Mouse (Mus musculus): ENCODE results near the gene Kiss1. TPM values are rescaled to one million over a fixed set of nuclear protein-coding genes. Genes with fewer than 3 reads are reported as not detected.

The Kiss1 gene
- not detected in 2 replicates for total RNA-seq (2017)

- ATAC-seq (replicated peaks; ENCODE audit: low read depth, poor library complexity, severe bottlenecking), result no peak
These were observed at the start of gene Kiss1 for GRCm38 (mm10) chr1:133321267-133321925. Gene Kiss1 (plus strand): TSS chr1:133321875.

- ATAC-seq (replicated peaks; ENCODE audit: low read depth, poor library complexity, severe bottlenecking), result no peak
These were observed 47.5 kb upstream of the Kiss1 start for GRCm38 (mm10) chr1:133274163-133274562.

- ATAC-seq (replicated peaks; ENCODE audit: low read depth, poor library complexity, severe bottlenecking), result 0 out of 2 replicates have a peak, but pooled peaks have one; percentile 42
These were observed 44.7 kb upstream of the Kiss1 start for GRCm38 (mm10) chr1:133276983-133277382.

GRCm38 (mm10) chr1:133278539-133278938 lies 43.1 kb upstream of the Kiss1 start:
- ATAC-seq (replicated peaks; ENCODE audit: low read depth, poor library complexity, severe bottlenecking), result no peak

GRCm38 (mm10) chr1:133278946-133279631 lies 42.6 kb upstream of the Kiss1 start:
- no peak for ATAC-seq (replicated peaks; ENCODE audit: low read depth, poor library complexity, severe bottlenecking)

GRCm38 (mm10) chr1:133279632-133280093 lies 42.0 kb upstream of the Kiss1 start:
- no peak for ATAC-seq (replicated peaks; ENCODE audit: low read depth, poor library complexity, severe bottlenecking)

GRCm38 (mm10) chr1:133280537-133280936 lies 41.1 kb upstream of the Kiss1 start:
- no peak for ATAC-seq (replicated peaks; ENCODE audit: low read depth, poor library complexity, severe bottlenecking)

GRCm38 (mm10) chr1:133285907-133286306 lies 35.8 kb upstream of the Kiss1 start:
- no peak for ATAC-seq (replicated peaks; ENCODE audit: low read depth, poor library complexity, severe bottlenecking)

GRCm38 (mm10) chr1:133287051-133287450 lies 34.6 kb upstream of the Kiss1 start:
- ATAC-seq (replicated peaks; ENCODE audit: low read depth, poor library complexity, severe bottlenecking), result no peak

- ATAC-seq (replicated peaks; ENCODE audit: low read depth, poor library complexity, severe bottlenecking), result no peak
These were observed 33.8 kb upstream of the Kiss1 start for GRCm38 (mm10) chr1:133287880-133288279.

- ATAC-seq (replicated peaks; ENCODE audit: low read depth, poor library complexity, severe bottlenecking), result no peak
These were observed 29.8 kb upstream of the Kiss1 start for GRCm38 (mm10) chr1:133291888-133292287.

- ATAC-seq (replicated peaks; ENCODE audit: low read depth, poor library complexity, severe bottlenecking), result no peak
These were observed 29.1 kb upstream of the Kiss1 start for GRCm38 (mm10) chr1:133292608-133293007.

- ATAC-seq (replicated peaks; ENCODE audit: low read depth, poor library complexity, severe bottlenecking), result no peak
These were observed 25.3 kb upstream of the Kiss1 start for GRCm38 (mm10) chr1:133296376-133296775.

GRCm38 (mm10) chr1:133298816-133299215 lies 22.9 kb upstream of the Kiss1 start:
- no peak for ATAC-seq (replicated peaks; ENCODE audit: low read depth, poor library complexity, severe bottlenecking)

GRCm38 (mm10) chr1:133302540-133302939 lies 19.1 kb upstream of the Kiss1 start:
- no peak for ATAC-seq (replicated peaks; ENCODE audit: low read depth, poor library complexity, severe bottlenecking)

GRCm38 (mm10) chr1:133306842-133307241 lies 14.8 kb upstream of the Kiss1 start:
- peak; percentile 81 for ATAC-seq (replicated peaks; ENCODE audit: low read depth, poor library complexity, severe bottlenecking)

GRCm38 (mm10) chr1:133307318-133307717 lies 14.4 kb upstream of the Kiss1 start:
- ATAC-seq (replicated peaks; ENCODE audit: low read depth, poor library complexity, severe bottlenecking), result peak; percentile 59

GRCm38 (mm10) chr1:133309652-133310267 lies 11.9 kb upstream of the Kiss1 start, which contains the start of gene Golt1a:
Gene Golt1a (plus strand): TSS chr1:133309800.
- ATAC-seq (replicated peaks; ENCODE audit: low read depth, poor library complexity, severe bottlenecking), result no peak

- ATAC-seq (replicated peaks; ENCODE audit: low read depth, poor library complexity, severe bottlenecking), result 0 out of 2 replicates have a peak, but pooled peaks have one; percentile 20
These were observed 10.4 kb upstream of the Kiss1 start for GRCm38 (mm10) chr1:133311240-133311639.

GRCm38 (mm10) chr1:133311946-133312345 lies 9.7 kb upstream of the Kiss1 start:
- ATAC-seq (replicated peaks; ENCODE audit: low read depth, poor library complexity, severe bottlenecking), result peak; percentile 48

GRCm38 (mm10) chr1:133314364-133314763 lies 7.3 kb upstream of the Kiss1 start:
- ATAC-seq (replicated peaks; ENCODE audit: low read depth, poor library complexity, severe bottlenecking), result peak; percentile 57

All from common myeloid progenitor, adult 5-6 weeks (primary cell).